Comparison of ENCODE assay signal across 12 mouse cellular contexts in genomic region chr4:66604849-66605248, GRCm38 (mm10).
"Had no signal": no experiment of that assay in that cellular context is flagged by ENCODE, and none has a peak within 500 bp of the region (broad histone marks: within the 10 kb centered on the region; RNA-seq: fewer than 3 reads in every experiment).

No protein-coding gene starts in this region.

- DNase-seq: retina, postnatal 1 day; right cerebral cortex, adult 18-20 months; right cerebral cortex, postnatal 14 days; right cerebral cortex, postnatal 25 days; right cerebral cortex, postnatal 4 days; spleen, adult 18-20 months; thymus, adult 18-20 months; thymus, adult 2 months; thymus, postnatal 14 days; thymus, postnatal 25 days; thymus, postnatal 36 days; thymus, postnatal 4 days had no signal
